Mouse (Mus musculus): ENCODE results near the gene Gadd45a.
"Not testable (repeated sequence)": the region's sequence is repeated elsewhere in the genome, so short reads cannot be mapped to it uniquely, and the experiment has no call there.

Gadd45a gene

DNA sequence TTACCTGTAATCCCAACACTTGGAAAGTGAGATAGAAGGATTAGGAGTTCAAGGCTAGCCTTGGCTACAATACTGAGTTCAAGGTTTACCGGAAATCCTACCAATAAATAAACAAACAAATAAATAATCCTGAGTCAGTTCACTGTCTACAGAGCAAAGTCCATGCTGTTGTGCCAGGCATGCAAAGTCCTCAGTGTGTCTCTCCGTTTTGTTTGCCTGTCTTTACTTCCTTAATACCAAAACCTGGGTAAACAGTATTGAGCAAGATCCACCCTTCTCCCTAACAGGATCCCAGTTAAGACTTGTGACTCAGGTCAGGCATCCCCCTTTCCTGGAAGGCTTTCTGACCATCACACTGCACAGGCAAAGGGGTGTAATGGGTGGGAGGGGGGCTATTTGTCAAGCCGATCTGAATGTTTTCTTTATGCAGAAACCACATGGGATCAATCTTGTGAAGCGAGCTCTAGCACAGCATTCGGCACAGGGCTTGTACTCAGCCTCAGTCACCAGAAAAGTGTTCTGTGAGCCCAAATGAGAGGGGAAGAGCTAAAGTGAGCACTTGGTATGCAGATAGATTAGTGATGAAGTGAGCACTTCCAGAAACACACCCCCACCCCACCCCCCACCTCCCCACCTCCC, 7.8 kb downstream of the Gadd45a start:
- in situ Hi-C loops (cut with MboI; ENCODE audit: low pct_unique_long_range_greater_than_20kb in 1 of 2, low sequenced_read_pairs in 2 of 2, unreplicated experiment in 1 of 2): no loop called here

DNA sequence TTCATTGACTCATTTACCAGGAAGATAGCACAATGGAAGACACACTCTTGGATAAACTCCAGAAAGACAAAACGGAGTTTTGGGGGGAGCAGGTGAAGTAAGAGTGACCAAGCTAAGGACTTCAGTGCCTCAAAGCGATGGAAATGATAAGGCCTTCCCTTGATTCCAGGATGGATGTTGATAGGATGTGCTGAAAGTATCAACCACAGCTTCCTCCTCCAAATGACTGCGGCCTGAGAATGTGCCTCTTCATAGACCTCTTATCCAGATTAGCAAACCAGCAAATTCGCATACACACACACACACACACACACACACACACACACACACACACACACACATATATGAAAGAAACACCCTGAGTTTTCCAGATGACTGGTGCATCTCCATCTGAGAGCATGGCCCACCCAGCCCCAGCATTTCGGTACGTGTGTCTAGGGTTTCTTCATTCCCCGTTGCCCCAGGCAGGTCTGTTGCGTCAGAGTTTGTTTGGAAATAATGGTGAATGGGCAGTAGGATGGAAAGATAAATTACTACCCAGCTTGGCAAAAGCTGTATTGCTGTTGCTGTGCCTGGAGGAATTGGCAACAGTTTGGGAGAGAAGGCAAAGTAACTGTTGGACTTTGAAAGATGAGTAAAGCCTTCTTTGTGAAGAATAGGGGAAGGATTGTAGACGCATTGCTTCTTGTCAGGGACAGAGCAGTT, 9.7 kb downstream of the Gadd45a start:
- in situ Hi-C loops (cut with MboI; ENCODE audit: low pct_unique_long_range_greater_than_20kb in 1 of 2, low sequenced_read_pairs in 2 of 2, unreplicated experiment in 1 of 2): no loop called here

DNA sequence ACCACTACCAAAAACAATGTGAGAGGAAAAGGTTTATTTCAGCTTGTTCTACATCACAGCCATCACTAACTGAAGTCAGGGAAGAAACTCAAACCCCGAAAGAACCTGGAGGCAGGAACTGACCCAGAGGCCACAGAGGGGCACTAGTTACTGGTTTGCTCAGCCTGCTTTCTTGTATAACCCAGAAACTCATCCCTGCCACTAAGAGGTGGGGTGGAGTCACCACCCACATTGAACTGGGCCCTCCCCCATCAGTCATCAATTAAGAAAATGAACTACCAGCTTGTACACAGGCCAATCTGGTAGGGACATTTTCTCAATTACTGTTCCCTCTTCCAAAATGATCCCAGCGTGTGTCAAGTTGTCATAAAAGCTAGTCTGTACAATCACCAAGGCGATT, 10.6 kb downstream of the Gadd45a start:
- in situ Hi-C loops (cut with MboI; ENCODE audit: low pct_unique_long_range_greater_than_20kb in 1 of 2, low sequenced_read_pairs in 2 of 2, unreplicated experiment in 1 of 2): no loop called here

DNA sequence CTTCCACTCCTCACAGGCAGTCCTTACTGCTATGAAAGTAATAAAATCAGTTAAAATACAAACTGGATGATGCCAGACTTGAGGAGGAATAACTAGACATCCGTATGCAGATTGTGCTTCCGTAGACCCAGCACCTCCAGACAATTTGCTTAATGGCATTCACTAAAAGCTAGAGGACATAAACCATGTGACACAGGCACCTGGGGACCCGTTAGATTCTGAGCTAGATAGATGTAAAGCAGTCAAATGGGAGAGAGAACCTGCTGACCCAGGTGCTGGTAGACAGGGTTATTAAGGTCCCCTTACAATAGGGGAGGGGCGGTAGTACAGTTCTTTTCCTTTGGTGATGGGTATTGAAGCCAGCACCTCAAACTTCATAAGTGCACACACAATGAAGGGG, 13.5 kb downstream of the Gadd45a start:
- in situ Hi-C loops (cut with MboI; ENCODE audit: low pct_unique_long_range_greater_than_20kb in 1 of 2, low sequenced_read_pairs in 2 of 2, unreplicated experiment in 1 of 2): no loop called here

DNA sequence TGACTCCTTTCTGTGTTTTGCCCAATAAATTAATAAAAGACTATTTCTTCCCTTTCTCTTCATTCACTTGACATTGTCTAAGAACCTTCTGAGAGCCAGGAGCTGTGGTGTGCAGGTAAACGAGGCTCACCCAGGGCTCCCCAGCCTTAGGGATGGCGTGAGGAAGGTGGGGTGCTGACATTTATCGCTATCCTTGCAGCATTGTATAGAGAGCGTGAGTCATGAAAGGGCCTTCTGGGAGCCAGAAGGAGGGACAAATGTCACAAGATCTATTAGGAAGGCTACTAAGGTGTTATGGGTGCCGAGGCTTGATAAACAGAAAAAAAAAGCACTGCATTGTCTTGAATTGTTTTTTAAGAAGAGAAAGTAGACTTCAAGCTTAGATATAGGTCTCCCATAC, 15.9 kb downstream of the Gadd45a start:
- in situ Hi-C loops (cut with MboI; ENCODE audit: low pct_unique_long_range_greater_than_20kb in 1 of 2, low sequenced_read_pairs in 2 of 2, unreplicated experiment in 1 of 2): no loop called here

DNA sequence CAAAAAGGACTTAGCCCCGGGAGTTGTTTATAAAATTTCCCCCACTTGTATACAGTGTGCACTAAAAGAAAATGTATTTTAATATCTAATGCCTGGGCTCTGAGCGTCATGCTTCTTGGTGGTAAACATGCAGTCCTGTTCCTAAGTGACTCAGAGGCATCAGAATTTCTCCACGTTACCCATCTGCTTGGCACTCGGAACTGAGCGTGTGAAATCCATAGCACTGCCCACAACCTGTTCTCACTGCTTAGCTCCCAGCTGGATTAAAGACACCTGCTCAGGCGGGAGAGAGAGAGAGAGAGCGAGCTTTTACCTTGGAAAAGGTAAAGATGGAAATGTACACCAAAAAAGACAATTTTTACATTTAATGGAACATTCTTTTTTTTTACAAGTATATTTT, 18.3 kb downstream of the Gadd45a start:
- in situ Hi-C loops (cut with MboI; ENCODE audit: low pct_unique_long_range_greater_than_20kb in 1 of 2, low sequenced_read_pairs in 2 of 2, unreplicated experiment in 1 of 2): not testable (repeated sequence)

DNA sequence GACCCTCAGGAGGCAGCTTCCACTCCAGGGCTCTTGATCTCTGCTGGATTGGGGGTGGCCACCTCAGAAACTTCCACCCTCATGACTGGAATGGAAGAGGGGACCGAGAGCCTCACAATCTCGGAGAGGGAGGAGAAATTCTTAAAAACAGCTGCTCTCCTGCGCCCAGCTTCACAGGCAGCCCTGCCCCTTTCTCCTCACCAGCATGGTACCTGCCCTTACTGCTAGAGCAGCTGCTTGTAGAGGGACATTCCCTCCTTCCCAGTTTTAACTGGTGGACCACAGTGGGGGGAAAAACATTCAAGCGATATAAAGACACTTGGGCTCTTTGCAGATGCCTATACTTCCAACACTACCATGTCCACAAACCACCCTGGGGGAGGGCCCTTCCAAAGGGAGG, 18.9 kb downstream of the Gadd45a start:
- in situ Hi-C loops (cut with MboI; ENCODE audit: low pct_unique_long_range_greater_than_20kb in 1 of 2, low sequenced_read_pairs in 2 of 2, unreplicated experiment in 1 of 2): no loop called here

DNA sequence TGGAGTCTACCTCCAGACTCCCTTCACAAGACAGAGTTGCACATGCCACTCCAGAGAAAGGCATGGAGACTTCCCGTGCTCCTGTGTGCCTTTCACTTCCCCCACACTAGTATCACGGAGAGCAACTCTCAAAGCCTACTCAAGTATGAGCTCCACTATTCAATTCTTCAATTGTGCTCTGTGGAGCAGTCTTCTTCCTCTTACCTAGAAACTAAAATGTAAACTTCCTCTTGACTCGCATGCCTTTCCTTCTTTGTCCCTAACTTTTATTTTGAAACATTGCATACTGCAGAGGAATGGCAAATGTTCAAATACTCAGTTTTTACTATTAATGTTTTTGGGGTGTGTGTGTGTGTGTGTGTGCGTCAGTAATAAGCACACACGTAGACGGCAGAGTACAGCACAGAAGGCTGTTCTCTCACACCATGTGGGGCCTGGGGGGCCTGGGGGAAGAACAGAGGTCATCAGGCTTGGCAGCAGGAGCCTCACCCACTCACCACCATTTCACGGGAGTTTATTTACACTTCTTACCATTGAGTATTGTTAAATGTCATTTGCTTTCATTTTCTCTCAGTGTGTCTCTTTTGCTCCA, 20.6 kb downstream of the Gadd45a start:
- in situ Hi-C loops (cut with MboI; ENCODE audit: low pct_unique_long_range_greater_than_20kb in 1 of 2, low sequenced_read_pairs in 2 of 2, unreplicated experiment in 1 of 2): no loop called here

DNA sequence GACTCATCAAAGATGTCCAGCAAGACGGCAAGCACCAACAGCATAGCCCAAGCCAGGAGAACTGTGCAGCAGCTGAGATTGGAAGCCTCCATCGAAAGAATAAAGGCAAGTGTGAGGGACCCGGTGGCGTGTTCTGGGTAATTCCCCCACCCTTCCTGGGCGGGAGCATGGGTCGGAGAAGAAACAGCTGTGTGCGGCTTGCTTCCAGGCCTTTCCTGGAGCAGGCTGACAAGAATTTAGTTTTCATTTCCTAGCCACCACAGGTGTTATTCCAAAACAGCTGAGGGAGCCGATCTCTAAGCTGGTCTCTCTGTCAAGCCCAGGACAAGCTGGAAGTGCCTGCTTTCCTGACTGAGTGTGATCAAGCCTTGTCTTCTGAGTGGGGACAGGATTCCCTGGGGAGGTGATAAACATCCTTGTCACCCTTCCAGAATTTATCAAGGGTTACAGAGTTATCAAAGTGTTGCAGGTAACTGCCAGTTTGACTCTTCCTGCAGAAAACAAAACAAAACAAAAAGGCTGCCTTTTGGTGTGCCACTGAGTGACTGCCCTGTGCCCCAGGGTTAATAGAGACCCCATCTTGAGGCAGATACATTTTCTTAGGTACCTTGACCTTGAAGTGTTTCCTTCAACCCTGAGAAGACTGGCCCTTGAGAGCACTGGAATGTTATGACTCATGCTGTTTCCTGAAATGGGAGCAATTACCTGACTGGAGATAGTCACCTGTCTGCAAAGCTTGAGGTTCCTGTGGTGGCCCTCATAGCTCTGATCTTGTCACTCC, 21.3 kb downstream of the Gadd45a start:
- in situ Hi-C loops (cut with MboI; ENCODE audit: low pct_unique_long_range_greater_than_20kb in 1 of 2, low sequenced_read_pairs in 2 of 2, unreplicated experiment in 1 of 2): no loop called here

DNA sequence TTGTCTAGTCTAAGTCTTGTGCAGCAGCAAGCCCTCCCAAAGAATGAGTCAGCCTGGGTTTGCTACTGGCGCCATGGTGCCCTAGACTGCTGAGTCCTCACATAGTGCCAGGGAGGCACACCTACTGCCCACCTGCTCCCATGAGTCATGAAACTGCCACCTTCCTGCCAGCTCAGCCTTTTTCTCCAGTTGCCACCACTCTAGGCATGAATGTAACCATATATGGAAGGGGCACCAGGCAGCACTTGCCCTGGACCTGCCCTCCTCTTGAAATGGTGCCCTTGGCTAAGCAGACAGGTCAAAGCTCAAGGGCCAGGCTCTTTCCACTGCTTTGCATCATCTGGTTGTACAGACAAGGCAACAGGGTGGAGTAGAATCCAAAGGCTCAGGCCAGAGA, 22.6 kb downstream of the Gadd45a start:
- in situ Hi-C loops (cut with MboI; ENCODE audit: low pct_unique_long_range_greater_than_20kb in 1 of 2, low sequenced_read_pairs in 2 of 2, unreplicated experiment in 1 of 2): no loop called here

DNA sequence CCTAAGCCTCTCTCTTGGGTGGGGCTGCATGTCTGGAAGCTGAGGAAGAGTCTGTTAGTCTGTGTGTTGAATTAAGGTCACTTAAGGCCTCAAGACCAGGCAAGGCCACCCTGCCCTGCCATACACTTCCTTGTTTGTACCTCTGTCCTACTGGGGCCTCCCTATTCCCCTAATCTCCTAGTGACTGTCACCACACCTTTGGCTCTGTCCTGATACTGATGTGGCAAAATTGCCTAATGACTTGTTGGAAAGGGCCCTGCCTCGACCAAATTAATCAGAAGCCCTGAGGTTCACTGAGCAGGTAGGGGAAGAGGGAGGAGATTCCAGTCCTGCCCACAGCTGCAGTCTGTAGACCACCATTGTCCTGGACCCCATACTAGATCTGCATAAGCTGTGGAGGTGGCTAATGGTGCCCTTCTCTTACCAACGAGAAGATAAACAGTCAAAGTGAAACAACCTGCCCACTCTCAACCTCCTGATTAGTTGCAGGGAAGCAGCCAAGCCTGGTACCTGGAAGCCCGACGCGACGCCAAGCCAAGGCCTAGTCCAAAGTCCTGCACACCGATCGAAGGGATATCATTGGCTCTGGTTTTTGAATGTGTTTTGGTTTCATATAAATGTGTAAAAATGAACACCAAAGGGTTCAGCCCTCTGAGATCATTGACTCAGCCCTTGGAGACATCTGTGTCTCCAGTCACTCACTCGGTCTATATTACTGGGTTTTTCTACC, 23.1 kb downstream of the Gadd45a start:
- in situ Hi-C loops (cut with MboI; ENCODE audit: low pct_unique_long_range_greater_than_20kb in 1 of 2, low sequenced_read_pairs in 2 of 2, unreplicated experiment in 1 of 2): no loop called here

DNA sequence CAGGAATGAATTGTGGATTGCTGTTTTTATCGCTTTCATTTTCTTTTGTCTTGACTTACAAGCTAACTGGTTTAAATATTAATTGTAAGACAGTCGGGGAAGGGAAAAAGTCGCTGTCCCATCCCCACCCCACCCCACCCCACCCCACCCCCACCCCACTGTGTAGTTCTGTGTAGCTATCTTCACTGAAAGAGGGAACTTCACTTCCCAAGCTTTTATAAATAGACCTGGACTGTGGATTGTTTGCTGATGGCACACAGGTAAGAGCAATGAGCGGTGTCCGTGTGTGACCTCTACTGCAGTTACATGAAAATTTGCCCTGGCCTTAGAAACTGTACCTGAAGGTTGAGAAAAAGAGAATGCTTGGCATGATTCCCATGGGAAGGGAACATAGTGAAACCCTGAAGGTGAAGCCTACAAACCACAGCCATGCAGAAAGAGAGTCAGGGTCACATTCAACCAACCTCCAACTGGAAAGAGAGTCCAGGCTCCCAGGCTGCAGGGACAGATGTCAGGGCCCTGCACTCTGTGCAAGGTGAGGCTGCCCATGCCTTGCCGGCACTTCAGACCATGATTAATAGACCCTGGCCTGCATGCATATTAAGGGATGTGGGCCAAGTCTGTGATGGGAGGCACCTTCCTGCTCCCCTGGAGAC, 23.8 kb downstream of the Gadd45a start:
- in situ Hi-C loops (cut with MboI; ENCODE audit: low pct_unique_long_range_greater_than_20kb in 1 of 2, low sequenced_read_pairs in 2 of 2, unreplicated experiment in 1 of 2): no loop called here

DNA sequence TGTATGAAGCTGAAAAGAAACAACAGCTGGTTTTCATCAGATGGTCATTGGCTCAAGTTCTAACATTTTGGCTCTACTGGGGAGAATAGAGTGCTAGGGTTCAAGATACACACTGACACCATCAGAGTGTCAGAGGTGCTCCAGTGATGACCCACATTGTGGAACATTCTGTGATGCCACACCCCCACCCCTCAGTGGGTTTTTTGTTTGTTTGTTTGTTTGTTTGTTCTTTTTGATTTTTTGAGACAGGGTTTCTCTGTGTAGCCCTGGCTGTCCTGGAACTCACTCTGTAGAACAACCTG, 26.1 kb downstream of the Gadd45a start:
- in situ Hi-C loops (cut with MboI; ENCODE audit: low pct_unique_long_range_greater_than_20kb in 1 of 2, low sequenced_read_pairs in 2 of 2, unreplicated experiment in 1 of 2): no loop called here

DNA sequence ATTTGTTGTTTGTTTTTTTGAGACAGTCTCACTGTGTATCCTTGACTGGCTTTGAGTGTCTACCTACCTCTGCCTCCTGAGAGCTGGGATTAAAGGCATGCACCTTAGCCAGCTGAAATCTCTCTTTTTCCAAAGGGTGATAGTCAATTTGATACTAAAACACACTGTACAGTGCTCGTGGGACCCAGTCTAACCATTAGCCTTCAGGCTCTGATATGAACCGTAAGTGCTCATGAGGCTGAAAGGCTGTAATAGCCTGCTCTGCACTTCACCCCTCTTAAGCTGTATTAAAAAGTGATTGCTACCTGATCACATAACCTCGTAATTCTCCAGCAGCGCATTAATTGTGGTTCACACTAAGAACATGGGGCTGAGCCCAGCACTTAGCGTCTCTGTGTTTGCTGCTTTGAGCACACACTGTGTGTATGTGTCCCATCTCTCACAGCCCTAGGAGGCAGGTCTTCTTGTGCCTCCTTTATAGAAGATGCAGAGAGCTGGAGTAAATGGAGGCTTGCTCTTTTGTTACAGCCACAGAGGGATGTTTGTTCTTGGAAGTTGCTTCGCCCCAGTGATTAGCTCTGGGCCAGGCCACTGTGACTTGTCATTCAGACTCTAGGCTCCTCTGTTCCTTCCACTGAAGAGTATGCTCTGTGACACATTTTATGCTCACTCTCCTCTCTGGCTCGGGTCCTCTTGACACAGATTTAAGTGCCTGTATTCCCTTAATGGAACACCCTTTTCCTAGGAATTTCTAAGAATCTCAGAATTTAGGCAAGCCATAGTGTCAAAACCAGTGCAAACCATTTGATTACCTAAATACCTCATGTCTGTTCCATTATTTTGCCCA, 26.7 kb downstream of the Gadd45a start:
- in situ Hi-C loops (cut with MboI; ENCODE audit: low pct_unique_long_range_greater_than_20kb in 1 of 2, low sequenced_read_pairs in 2 of 2, unreplicated experiment in 1 of 2): no loop called here

DNA sequence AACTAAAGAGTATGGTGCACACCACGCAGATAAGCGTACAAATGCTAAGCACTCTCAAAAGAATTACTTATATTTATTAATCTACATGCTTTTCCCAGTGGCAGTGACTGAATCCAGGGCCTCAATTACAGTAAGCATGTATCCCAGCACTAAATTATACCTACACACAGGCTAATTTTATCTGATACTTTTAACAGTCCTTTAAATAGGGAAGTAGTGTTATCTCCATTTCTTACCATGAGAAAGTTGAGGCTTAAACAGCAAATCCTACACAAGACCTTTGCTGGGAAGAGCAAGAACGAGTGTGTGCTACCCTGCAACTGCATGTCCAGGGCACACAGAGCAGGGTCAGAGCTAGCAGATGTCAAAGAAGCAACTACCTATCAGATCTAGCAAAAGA, 27.4 kb downstream of the Gadd45a start:
- in situ Hi-C loops (cut with MboI; ENCODE audit: low pct_unique_long_range_greater_than_20kb in 1 of 2, low sequenced_read_pairs in 2 of 2, unreplicated experiment in 1 of 2): no loop called here

DNA sequence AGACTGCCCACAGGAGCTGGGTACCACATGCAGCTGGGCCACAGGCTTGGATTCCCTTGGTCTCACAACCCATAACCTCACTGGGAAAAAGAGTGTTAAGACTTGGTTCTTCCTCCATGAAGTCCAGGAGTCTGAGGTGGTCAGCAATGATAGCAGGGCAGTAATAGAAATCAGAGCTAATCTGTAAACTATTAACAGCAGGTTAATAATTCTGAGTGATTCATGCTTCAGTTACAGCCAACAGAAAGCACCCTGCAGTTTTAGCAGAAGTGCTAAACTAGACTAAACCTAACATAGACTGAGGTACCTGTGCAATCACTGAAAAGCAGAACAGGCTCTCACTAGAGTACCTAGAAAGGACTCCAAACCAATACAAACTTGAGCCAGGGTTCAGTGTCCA, 37.5 kb downstream of the Gadd45a start:
- in situ Hi-C loops (cut with MboI; ENCODE audit: low pct_unique_long_range_greater_than_20kb in 1 of 2, low sequenced_read_pairs in 2 of 2, unreplicated experiment in 1 of 2): no loop called here

DNA sequence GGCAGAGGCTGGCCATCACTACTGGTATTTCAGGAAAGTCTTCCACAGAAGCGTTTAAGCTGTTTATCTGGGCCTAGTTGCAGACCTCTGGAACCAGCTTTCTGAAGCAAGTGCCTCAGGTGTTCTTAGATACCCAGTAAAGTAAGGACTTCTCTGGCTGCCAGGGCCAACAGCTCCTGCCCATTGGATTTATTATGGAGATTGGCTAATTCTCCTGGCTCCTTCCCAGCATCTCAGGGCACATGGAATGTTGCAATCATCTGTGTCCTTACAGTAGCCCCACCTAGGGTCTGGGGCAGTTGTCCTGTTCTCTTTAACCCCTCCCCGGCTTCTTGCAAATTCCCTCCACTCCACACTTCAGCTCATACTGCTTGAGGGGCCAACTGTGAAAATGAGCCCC, 38.6 kb downstream of the Gadd45a start:
- in situ Hi-C loops (cut with MboI; ENCODE audit: low pct_unique_long_range_greater_than_20kb in 1 of 2, low sequenced_read_pairs in 2 of 2, unreplicated experiment in 1 of 2): no loop called here

DNA sequence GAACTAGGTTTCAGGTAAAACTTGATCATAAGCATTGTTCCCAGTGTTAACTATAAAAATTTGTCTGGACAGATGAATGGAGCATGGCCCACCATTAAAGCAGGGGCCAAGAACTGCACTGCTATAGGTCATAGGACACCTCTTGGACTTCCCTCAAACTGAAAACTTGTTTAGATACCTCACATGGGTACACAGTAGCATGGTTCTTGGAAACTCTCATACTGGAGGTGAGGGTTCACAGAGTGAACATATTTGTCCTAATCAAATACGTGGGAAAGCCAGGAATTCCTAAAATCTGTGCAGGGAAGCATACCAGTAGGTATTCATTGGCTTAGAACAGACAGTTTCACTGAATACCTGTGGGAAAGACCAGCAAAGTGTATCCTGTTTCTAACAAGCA, 41.0 kb downstream of the Gadd45a start:
- in situ Hi-C loops (cut with MboI; ENCODE audit: low pct_unique_long_range_greater_than_20kb in 1 of 2, low sequenced_read_pairs in 2 of 2, unreplicated experiment in 1 of 2): no loop called here

Data from mouse embryonic stem cell (cell line).